Mouse (Mus musculus) adrenal gland, postnatal 36 days (tissue): ENCODE results near the gene Ptprt. TPM values are rescaled to one million over a fixed set of nuclear protein-coding genes. Genes with fewer than 3 reads are reported as not detected.

ENCODE experiments used
- DNase-seq, 2 experiments: peaks; one replicate each; pipeline ENCODE4 v3.0.0; 2021; ENCODE audit warnings: mixed read lengths in 1 of 2
- total RNA-seq, 2 experiments: library from RNA; stranded (reverse); gene quantifications; 2 replicates each; pipeline ENCODE4 v1.2.3; 2021

Ptprt gene
- total RNA-seq, 2 experiments from 2014 or later: 0.07 to 0.16 TPM

- DNase-seq: no peak
These were observed 69.6 kb downstream of the Ptprt start for GRCm38 (mm10) chr2:162591388-162591787.

GRCm38 (mm10) chr2:162581651-162582050 lies 79.3 kb downstream of the Ptprt start:
- no peak for DNase-seq

GRCm38 (mm10) chr2:162577819-162578218 lies 83.1 kb downstream of the Ptprt start:
- DNase-seq: no peak

- DNase-seq: no peak
These were observed 88.1 kb downstream of the Ptprt start for GRCm38 (mm10) chr2:162572851-162573250.

- no peak for DNase-seq
These were observed 89.9 kb downstream of the Ptprt start for GRCm38 (mm10) chr2:162571037-162571436.

- no peak for DNase-seq
These were observed 92.4 kb downstream of the Ptprt start for GRCm38 (mm10) chr2:162568308-162569100.

GRCm38 (mm10) chr2:162548312-162548711 lies 112.6 kb downstream of the Ptprt start:
- DNase-seq: no peak

- no peak for DNase-seq
These were observed 129.3 kb downstream of the Ptprt start for GRCm38 (mm10) chr2:162531638-162532037.

- no peak for DNase-seq
These were observed 132.0 kb downstream of the Ptprt start for GRCm38 (mm10) chr2:162528911-162529310.

- DNase-seq: no peak
These were observed 145.0 kb downstream of the Ptprt start for GRCm38 (mm10) chr2:162515993-162516392.

- no peak for DNase-seq
These were observed 147.9 kb downstream of the Ptprt start for GRCm38 (mm10) chr2:162513072-162513471.

GRCm38 (mm10) chr2:162512094-162512493 lies 148.9 kb downstream of the Ptprt start:
- no peak for DNase-seq

- no peak for DNase-seq
These were observed 151.9 kb downstream of the Ptprt start for GRCm38 (mm10) chr2:162509016-162509415.

GRCm38 (mm10) chr2:162507664-162508063 lies 153.3 kb downstream of the Ptprt start:
- DNase-seq: no peak

- DNase-seq: no peak
These were observed 156.1 kb downstream of the Ptprt start for GRCm38 (mm10) chr2:162504850-162505249.

GRCm38 (mm10) chr2:162499501-162499915 lies 161.4 kb downstream of the Ptprt start:
- no peak for DNase-seq

- DNase-seq: peak; percentile 13 to 29
These were observed 162.8 kb downstream of the Ptprt start for GRCm38 (mm10) chr2:162498191-162498590.

GRCm38 (mm10) chr2:162484036-162484435 lies 176.9 kb downstream of the Ptprt start:
- DNase-seq: no peak

- DNase-seq: no peak
These were observed 217.8 kb downstream of the Ptprt start for GRCm38 (mm10) chr2:162443106-162443505.

GRCm38 (mm10) chr2:162436646-162437045 lies 224.3 kb downstream of the Ptprt start:
- DNase-seq: peak in 1 of 2 experiments; percentile 3

- no peak for DNase-seq
These were observed 230.8 kb downstream of the Ptprt start for GRCm38 (mm10) chr2:162430171-162430570.

GRCm38 (mm10) chr2:162426114-162426513 lies 234.8 kb downstream of the Ptprt start:
- no peak for DNase-seq

- no peak for DNase-seq
These were observed 242.8 kb downstream of the Ptprt start for GRCm38 (mm10) chr2:162418181-162418580.
